Mouse (Mus musculus): ENCODE results near the gene Eddm3b. TPM values are rescaled to one million over a fixed set of nuclear protein-coding genes. Genes with fewer than 3 reads are reported as not detected.

Gene Eddm3b
- total RNA-seq (2012; rRNA removed), result not detected in 2 replicates
- not detected in 2 replicates for total RNA-seq (2014; rRNA removed)
- not detected in 2 replicates for polyA plus RNA-seq (2012; ENCODE audit: insufficient read length, low read depth)

- H3K36me3 ChIP-seq (replicated peaks in 1 of 2; ENCODE audit: control insufficient read depth in 1 of 2, insufficient read depth in 1 of 2, low read length in 1 of 2), result no peaks in the 10 kb centered on the region
- H3K27ac ChIP-seq (ENCODE audit: insufficient read depth, low read depth), result no peak within 1 kb of the TSS
- no peak for TF ChIP-seq JUND (conservative IDR thresholded peaks at IDR 0.05; ENCODE audit: low read depth, low read length)
- no peak for TF ChIP-seq BHLHE40 (IDR thresholded peaks at IDR 0.05; ENCODE audit: low read depth, low read length)
- no peak for TF ChIP-seq USF1 (IDR thresholded peaks at IDR 0.05; ENCODE audit: low read depth, low read length)
- TF ChIP-seq MEF2A (IDR thresholded peaks at IDR 0.05; ENCODE audit: borderline replicate concordance, low read depth, low read length), result no peak
- TF ChIP-seq USF2 (conservative IDR thresholded peaks at IDR 0.05; ENCODE audit: low read depth, low read length), result no peak
- TF ChIP-seq POLR2AphosphoS2 (IDR thresholded peaks at IDR 0.05; ENCODE audit: low read depth, low read length), result no peak
- TF ChIP-seq CHD1 (IDR thresholded peaks at IDR 0.05; ENCODE audit: low read depth, low read length), result no peak
- TF ChIP-seq KAT2A (IDR thresholded peaks at IDR 0.05; ENCODE audit: insufficient replicate concordance, low read length), result no peak
- no peak for TF ChIP-seq NRF1 (IDR thresholded peaks at IDR 0.05; ENCODE audit: low read depth, low read length)
- TF ChIP-seq PAX5 (IDR thresholded peaks at IDR 0.05; ENCODE audit: low read length), result no peak
- no peak for TF ChIP-seq SIN3A (IDR thresholded peaks at IDR 0.05; ENCODE audit: low read length)
- no peak for TF ChIP-seq ETS1 (conservative IDR thresholded peaks at IDR 0.05; ENCODE audit: low read depth, low read length)
- H3K27me3 ChIP-seq (replicated peaks), result no peaks in the 10 kb centered on the region
- peaks cover 4 to 7% of the 10 kb centered on the region in 2 experiments; a peak in 2 of 4 replicates for H3K4me1 ChIP-seq (ENCODE audit: control insufficient read depth in 1 of 2, insufficient read depth in 2 of 2)
- no peak within 1 kb of the TSS for H3K9ac ChIP-seq (ENCODE audit: insufficient read depth, low read depth)
- H3K4me3 ChIP-seq (replicated peaks in 1 of 3; ENCODE audit: low read depth in 2 of 3, low read length in 2 of 3, poor library complexity in 1 of 3), result no peak within 1 kb of the TSS
- peaks cover 2% of the 10 kb centered on the region for H3K9me3 ChIP-seq (replicated peaks; ENCODE audit: low read length)
- H3K79me2 ChIP-seq (replicated peaks; ENCODE audit: control insufficient read depth, extremely low read depth, insufficient read depth, poor library complexity, severe bottlenecking), result no peaks in the 10 kb centered on the region
- dilution Hi-C loops (cut with MboI; ENCODE audit: extremely low pct_ligation_motif_present, extremely low pct_unique_long_range_greater_than_20kb, low sequenced_read_pairs) (no loop called here), in situ Hi-C loops (cut with MboI; ENCODE audit: low pct_ligation_motif_present, low pct_unique_long_range_greater_than_20kb, low sequenced_read_pairs) (loop anchor here (25.0 kb wide), 1 partner anchor 348 kb away; the partner anchor contains the start of gene Vmn2r89)
- DNase-seq (ENCODE audit: extremely low read depth), result no peak
- H3K4me2 ChIP-seq (ENCODE audit: insufficient read depth, low read depth, poor library complexity, severe bottlenecking), result 0 out of 2 replicates have a peak within 1 kb of the TSS, but pooled peaks have one; percentile 35
Observed at GRCm38 (mm10) chr14:51113916-51114560, at the start of gene Eddm3b. Eddm3b (plus strand) TSS chr14:51114426.

DNA sequence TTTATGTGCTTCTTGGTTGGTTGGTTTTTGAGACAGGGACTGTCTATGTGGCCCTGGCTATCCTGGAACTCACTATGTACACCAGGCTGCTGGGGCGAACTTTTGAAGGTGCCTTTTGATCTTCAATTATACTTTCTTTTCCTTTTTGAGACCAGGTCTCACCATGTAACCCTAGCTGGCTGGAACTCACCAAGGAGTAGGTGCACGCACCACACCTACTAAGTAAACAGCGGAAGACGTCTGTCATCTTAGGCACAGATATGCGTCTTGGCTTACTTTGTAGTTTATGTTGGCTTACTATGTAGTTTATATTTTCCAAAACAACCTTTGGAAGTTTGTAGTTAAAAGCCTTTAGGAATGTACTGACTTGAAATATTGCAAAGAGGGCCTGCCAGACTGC, 45.3 kb upstream of the Eddm3b start:
- no peak overlapping the region for H3K4me3 ChIP-seq (replicated peaks in 1 of 3; ENCODE audit: low read depth in 2 of 3, low read length in 2 of 3, poor library complexity in 1 of 3)
- DNase-seq (ENCODE audit: extremely low read depth), result no peak
- peaks cover 8% of the 10 kb centered on the region for H3K27me3 ChIP-seq (replicated peaks)
- H3K27ac ChIP-seq (ENCODE audit: insufficient read depth, low read depth), result no peak overlapping the region
- no peaks in the 10 kb centered on the region for H3K9me3 ChIP-seq (replicated peaks; ENCODE audit: low read length)
- peaks cover 5% of the 10 kb centered on the region in 2 experiments; a peak in 2 of 4 replicates for H3K4me1 ChIP-seq (ENCODE audit: control insufficient read depth in 1 of 2, insufficient read depth in 2 of 2)
- TF ChIP-seq USF2 (conservative IDR thresholded peaks at IDR 0.05; ENCODE audit: low read depth, low read length), result no peak
- H3K36me3 ChIP-seq (replicated peaks in 1 of 2; ENCODE audit: control insufficient read depth in 1 of 2, insufficient read depth in 1 of 2, low read length in 1 of 2), result no peaks in the 10 kb centered on the region
- H3K4me2 ChIP-seq (ENCODE audit: insufficient read depth, low read depth, poor library complexity, severe bottlenecking), result no peak overlapping the region
- H3K79me2 ChIP-seq (replicated peaks; ENCODE audit: control insufficient read depth, extremely low read depth, insufficient read depth, poor library complexity, severe bottlenecking), result no peaks in the 10 kb centered on the region
- in situ Hi-C loops (cut with MboI; ENCODE audit: low pct_ligation_motif_present, low pct_unique_long_range_greater_than_20kb, low sequenced_read_pairs) (loop anchor here (10.0 kb wide), 2 partner anchors 134 to 264 kb away; partner anchors contain the start of genes Ccnb1ip1, Parp2, Pip4p1 and Pnp), dilution Hi-C loops (cut with MboI; ENCODE audit: extremely low pct_ligation_motif_present, extremely low pct_unique_long_range_greater_than_20kb, low sequenced_read_pairs) (no loop called here)
- no peak overlapping the region for H3K9ac ChIP-seq (ENCODE audit: insufficient read depth, low read depth)
